Mouse (Mus musculus): ENCODE data around the gene Hmgn1.
"Not testable (repeated sequence)": the region's sequence is repeated elsewhere in the genome, so short reads cannot be mapped to it uniquely, and the experiment has no call there.

The Hmgn1 gene

DNA sequence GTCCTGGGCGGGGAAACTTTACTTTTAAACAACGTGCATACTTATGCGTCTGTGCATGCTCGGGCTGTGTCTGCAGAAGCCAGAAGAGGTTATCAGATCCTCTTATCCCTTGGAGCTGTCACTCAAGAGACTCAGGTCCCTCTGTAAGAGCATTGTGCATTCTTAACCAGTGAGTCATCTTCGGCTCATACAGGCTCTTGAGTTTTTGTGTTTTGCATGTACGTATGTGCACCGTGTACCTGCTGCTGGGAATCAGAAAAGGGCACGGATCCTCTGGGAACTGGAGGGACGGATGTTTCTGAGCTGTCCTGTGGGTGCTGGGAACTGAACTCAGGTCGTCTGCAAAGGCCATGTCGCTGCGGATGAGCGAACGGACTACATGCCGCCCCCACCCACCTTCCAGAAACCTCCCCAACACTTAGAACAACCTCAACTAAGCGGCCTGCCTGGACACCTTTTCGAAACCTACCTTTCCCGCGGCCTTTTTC lies 801 bp downstream of the Hmgn1 start:
- DNase-seq (ENCODE audit: low read depth) = no peak

DNA sequence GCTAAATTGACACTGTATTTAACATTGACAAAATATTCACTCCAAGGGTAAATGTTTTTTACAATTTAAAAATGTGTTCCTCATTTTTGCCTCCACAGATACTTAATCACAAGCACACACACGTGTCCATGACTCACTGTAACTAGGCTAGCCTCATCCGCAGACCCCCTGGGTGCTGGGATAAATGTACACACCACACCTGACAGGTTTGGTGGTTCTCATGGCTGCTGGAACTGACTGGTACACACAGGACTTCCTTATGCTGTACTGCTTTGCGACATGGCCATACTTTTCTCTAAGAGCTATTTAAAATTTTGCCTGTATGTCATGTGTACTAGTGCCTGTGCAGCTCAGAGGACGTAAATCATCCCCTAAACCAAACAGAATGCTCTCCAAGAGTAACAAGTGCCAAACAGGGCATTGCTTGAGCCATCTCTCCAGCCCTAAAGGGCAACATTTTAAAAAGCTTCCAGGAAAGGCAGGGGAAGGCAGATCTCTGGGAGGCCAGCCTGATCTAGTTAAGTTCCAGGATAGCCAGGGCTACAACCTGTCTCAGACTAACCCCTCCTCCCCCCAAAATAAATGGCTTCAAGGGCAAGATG lies 7.4 kb downstream of the Hmgn1 start:
- DNase-seq (ENCODE audit: low read depth) = no peak

DNA sequence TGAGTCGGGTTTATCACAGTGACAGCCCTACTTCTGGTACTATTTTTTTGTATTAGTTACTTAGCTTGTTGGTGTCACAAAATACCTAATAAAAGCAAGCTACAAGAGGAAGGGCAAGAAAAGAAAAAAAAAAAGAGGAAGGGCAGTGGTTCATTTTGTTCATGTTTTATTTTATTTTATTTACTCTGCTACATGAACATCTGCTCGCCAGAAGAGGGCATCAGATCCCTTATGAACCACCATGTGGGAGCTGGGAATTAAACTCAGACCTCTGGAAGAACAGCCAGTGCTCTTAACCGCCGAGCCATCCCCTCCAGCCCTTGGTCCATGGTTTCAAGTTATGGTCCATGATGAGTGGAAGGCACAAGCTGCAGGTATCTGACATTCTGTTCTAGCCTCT lies 12.8 kb downstream of the Hmgn1 start:
- no peak for DNase-seq (ENCODE audit: low read depth)

DNA sequence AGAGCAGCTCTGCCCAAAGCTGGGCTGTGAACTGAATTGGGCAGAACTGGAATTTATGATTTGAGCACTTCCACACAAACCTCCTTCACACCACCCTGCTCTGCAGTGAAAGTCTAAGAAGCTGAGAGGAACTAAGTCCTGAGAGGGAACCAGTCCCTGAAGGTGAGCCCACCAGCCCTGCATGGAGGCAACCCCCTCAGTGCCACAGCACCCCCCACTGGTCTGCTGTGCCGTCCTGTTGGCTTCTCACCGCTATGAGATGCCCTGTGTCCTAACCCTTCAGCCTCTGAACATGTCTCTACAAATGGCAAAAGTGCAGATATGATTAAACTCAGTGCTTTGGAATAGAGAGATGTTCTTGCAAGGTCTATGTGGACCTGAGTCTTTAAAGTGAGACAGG lies 14.8 kb downstream of the Hmgn1 start:
- no peak for DNase-seq (ENCODE audit: low read depth)

DNA sequence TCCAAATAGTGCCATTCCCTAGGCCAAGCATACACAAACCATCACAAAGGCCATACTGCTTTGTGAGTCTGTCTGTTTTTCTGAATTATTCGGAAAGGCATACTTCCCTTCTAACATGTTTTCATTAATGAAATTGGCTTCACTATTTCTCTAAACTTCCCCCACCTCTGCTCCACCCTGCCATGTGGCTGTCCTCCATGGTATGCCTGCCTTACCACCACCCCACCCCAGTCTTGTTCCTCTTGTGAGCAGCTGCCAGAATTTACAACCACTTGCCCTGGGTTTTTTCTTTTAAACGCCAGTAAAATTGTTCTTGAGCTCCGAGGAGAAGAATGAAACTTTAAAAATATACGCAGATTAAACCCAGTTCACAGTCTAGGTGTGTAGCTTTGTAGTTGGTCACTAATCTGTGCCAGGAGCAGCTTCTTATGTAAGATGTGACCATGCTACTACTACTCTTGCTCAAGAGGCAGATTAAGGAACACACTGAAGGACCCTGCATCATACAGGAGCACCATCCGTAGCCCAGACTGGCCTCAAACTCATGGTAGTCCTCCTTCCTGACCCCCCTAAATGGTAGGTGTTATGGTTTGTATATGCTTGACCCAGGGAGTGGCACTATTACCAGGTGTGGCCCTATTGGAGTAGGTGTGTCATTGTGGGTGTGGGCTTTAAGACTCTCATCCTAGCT lies 16.7 kb downstream of the Hmgn1 start:
- DNase-seq (ENCODE audit: low read depth) = no peak

DNA sequence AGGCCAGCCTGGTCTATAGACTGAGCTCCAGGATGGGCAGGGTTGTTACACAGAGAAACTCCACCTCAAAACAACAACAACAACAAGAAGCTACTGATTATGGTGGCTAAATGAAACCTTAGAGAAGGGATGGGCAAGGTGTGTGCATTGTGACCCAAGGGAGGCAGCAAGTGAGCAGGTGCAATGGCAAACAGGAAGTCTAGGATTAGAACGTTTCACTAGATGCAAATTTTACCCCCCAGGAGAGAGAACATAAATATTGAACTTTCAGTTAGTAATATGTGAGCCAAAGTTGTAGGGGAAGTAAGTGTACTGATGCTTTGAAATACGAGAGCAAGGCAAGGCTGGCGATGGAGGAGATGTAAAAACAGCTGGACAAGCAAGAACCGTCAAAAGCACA lies 17.9 kb downstream of the Hmgn1 start:
- DNase-seq (ENCODE audit: low read depth) = no peak

DNA sequence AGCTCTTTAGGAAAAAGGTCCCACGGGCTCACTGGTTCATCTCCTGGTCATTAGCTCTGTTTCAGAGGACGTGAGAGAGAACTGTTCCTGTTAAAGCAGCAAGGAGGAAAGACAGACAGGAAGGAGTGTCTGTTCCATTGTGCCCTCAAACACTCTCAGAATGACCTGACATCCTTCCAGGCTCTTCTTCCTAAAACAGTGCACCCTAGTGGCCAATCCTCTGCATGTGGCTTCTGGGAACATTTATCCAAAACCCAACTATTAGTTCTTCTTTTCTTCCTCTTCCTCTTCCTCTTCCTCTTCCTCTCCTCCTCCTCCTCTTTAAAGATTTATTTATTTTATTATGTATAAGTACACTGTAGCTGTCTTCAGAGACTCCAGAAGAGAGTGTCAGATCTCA lies 24.5 kb downstream of the Hmgn1 start:
- no peak for DNase-seq (ENCODE audit: low read depth)

DNA sequence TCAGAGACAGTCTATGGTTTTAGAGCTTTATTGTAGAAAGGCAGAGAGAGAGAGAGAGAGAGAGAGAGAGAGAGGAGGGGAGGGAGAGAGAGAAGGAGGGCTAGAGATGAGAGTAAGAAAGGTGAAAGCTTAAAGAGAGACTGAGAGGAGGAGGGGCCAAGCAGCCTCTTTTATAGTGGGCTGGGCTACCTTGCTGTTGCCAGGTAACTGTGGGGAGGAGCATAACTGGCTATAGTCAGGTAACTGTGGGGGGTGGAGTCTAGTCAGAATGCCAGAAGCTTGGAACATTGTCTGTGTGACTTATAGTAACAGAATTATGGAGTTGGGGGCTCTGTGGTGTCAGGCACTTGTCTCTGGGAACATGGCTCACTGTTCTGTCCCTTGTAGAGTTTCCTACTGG lies 29.7 kb downstream of the Hmgn1 start:
- not testable (repeated sequence) for DNase-seq (ENCODE audit: low read depth)

DNA sequence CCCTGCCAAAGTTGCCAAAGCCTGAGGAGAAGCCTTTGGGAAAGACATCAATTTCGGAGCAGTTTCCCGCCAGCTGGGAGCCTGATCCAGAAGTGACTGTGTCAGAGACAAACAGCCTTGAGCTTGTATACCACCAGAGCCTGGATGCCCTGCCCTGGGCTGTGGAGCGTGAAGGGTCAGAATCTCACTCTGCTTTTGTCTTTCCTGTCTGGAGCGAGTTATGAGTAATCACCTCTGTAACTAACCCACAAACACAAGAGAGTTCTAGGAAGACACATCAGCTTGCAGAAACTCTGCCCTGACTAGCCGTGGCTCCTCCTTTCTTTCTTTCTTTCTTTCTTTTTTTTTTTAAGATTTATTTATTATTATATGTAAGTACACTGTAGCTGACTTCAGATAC lies 31.6 kb downstream of the Hmgn1 start:
- DNase-seq (ENCODE audit: low read depth) = no peak

DNA sequence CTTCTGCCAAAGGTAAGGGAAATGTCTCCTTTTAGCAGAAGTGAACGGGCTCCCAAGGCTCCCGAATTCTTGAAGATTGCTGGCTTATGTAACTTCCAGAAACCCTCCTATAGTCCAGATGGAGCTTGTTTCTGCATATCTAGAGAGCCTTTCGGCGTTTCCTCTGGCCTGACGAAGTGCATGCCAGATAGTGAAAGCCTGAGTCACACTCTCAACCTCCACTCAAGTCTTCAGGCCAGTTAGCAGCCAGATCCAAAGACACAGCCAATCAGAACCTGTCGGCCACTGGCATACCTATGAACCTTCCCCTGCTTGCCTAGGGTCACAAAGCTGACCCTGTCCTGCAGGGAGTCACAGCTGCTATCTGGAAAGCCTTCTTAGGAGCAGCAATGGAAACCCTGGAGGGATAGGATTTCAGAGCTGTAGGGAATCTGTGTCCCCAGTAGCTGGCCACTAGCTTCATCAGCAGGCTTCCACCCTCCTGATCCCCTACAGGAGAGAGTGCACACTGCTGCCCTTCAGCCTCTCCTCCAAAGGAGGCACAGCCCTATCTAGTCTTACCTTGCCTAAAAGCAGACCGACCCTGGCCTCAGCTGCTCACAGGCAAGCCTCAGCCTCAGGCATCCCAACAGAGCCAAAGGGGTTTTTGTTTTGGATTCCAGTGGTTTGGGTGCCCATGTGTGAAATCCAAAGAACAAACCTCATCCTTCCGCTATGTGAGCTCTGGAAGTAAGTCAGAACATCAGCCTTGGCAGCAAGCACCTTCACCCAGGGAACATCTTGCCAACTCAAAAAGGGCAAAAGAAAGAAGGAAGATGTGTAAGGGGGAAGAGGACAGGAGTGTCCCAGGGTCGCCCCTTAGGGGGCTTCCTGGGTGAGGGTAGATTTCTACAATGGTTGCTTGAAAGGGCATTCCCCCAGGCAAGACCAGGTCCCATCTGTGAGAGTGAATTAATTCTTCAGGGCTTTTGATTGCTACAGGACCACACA lies 35.7 kb downstream of the Hmgn1 start:
- peak; percentile 70 for DNase-seq (ENCODE audit: low read depth)

DNA sequence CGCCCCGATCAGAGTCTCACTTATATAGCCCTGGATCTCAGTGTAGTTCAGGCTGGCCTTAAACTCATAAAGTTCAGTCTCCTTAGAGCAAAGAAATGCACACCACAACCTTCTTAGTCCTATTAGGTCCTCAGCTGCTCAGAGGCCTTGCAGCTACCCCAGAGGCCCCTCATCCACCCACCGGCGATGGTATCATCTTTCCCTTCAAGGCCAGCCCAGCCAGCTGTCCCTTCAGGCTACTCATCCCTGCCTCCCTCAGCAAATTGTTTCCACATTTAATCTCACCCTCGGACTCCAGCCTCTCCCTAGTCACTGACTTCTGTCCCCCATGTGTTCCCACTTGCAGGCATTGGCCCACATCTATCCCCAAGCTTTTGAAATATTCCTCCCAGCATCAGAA lies 39.4 kb downstream of the Hmgn1 start:
- DNase-seq (ENCODE audit: low read depth) = no peak

DNA sequence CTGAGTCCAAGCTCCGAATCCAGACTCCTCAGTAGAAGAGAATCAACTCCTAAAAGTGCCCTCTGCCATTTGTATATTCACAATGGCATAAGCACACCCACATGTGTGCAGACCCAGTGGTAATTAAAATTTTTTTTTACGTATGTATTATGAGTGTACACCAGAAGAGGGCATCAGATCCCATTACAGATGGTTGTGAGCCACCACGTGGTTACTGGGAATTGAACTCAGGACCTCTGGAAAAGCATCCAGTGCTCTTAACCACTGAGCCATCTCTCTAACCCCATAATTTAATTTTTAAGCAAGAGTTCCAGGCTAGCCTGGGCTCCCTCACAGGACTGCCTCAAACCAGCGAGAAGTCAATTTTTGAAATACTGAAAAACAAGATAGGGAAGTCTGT lies 40.1 kb downstream of the Hmgn1 start:
- no peak for DNase-seq (ENCODE audit: low read depth)

DNA sequence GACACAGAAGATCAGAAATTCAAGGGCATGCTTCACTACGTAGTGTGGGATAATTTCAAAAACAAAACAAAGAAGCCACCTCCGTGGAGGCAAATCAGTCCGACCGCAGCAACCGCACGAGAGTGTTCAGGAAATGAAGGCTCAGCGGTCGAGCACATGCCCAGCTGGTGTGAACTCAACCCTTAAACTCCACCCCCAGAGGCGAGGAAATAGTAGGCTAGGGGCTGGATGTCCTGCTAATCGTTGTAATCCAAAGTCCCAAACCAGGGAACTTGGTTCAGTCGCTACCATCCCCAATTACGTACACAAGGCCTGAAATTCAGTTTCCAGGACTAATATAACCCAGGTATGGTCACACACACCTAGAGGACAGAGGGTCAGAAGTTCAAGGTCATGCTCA lies 40.5 kb downstream of the Hmgn1 start:
- DNase-seq (ENCODE audit: low read depth) = no peak

DNA sequence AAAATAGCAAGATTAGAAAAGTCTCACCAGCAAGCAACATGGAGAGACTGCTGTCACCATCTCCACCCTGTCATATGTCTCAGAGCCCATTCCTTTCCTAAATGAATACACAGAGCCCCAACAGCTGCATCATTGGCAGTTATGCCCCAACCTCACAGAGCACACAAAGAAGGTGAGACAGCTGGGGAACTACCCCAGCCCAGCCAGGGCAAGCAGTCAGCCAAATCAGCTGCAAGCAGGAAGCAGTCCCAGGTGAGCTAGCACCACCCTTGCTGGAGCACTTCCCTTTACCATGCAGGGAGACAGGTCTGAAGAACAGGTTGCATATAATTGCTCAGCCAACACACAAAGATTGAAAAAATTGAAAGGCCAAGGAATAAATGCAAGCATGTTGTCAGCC lies 41.9 kb downstream of the Hmgn1 start:
- no peak for DNase-seq (ENCODE audit: low read depth)

DNA sequence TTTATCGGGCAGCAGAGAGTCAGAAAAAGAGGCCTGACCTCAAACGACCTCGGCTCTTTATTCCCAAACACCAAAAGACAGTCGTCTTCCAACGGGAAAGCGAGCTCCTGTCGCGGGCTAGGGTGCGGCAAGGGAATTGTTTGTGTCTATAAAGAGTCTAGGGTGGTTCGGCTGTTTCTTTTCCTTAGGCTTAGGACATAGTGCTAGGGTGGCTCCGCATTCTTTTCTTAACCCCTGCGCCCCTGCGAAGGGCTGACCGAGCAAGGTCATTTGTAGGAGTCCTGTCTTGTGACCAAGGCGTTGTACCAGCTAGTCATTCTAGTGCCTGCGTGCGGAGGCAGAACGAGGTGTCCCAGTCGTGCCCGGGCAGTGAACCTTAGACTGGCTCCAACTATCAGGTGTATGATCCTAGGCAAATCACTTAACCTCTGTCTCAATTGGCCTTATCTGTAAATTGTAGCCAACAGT lies 44.3 kb downstream of the Hmgn1 start:
- no peak for DNase-seq (ENCODE audit: low read depth)

DNA sequence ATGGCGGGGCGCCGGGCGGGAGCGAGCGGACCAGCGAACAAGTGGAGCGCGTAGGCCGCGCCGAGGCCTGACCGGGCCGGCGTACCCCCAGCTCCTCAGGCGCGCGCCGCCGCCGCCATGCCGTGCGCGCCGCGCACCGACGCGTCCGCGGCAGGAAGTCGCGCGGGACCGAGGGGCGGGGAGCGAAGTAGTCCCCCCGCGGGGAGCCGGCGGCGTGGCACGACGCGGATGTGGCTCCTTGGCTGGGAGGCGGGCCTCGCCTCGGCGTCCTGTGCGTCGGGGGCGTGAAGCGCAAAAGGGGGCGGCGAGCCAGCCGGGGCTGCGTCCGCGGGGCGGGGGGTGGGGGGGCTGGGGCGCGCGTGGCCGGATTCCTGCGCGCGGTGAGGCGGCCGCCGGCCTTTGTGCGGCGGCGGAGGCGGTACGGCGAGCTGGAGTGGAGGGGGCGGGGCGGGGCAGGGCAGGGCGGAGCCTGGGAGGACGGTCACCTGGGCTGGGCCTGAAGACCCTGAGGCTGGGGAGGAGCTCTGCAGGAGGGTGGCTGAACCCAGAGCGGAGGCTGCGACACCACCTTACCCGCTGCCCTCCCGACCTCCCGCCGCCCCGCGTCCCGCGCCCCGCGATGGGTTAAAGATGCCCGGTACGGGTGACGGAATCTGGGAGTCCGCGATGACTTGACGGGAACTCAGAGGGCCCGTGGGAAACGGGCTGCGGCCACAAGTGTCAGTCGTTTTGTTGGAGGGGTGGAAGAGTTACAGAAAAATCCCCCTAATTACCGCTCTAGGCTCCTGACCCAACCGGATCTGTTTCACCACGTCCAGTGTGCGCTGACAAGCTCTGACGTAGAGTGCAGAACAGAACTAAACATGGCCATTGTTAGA lies 45.0 kb downstream of the Hmgn1 start, which contains the start of gene Brwd1:
Gene Brwd1, minus strand, starts transcription at position 226 of the 878 bp plus-strand sequence.
- peak; percentile 54 for DNase-seq (ENCODE audit: low read depth)

DNA sequence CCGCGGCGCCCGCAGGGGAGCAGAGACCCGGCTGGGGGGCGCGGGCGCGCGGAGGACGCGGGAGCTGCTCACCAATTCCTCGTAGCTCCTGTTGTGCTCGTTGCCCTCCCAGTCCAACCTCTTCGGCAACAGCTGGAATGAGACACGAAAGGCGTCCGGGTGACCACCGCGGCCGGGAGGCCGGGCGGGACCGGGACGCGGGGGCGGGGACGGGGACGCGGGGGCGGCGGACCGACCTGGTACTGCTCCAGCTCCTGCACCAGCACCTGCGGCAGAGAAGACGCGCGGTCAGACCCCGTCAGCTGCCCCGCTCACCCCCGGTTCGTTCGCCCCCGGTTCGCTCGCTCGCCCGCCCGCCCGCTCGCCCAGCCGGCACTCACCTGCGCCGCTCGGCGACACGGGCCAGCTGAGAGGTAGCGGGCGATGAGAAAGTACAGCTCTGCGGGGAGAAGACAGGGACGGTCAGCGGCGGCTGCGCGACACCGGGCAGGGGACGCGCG lies 45.7 kb downstream of the Hmgn1 start:
- DNase-seq (ENCODE audit: low read depth) = no peak

DNA sequence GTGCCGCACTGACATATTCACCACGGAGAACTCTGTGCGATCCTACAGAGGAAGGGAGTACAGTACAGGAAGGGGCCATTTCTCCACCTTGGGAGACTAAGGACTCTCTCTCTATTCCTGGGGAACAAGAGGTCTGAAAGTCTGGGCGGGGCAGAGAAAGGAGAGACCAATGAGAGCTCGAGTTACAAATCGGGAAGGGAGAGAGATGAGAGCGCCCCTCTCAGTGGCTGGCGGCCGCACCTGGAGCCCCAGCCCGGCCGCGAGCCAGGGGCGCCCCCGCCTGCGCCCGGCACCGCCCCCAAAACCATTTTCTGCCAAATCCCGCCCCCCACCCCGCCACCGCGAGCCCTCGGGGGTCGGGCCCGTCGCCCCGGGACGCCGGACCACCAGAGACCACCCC lies 46.2 kb downstream of the Hmgn1 start:
- peak; percentile 65 for DNase-seq (ENCODE audit: low read depth)

DNA sequence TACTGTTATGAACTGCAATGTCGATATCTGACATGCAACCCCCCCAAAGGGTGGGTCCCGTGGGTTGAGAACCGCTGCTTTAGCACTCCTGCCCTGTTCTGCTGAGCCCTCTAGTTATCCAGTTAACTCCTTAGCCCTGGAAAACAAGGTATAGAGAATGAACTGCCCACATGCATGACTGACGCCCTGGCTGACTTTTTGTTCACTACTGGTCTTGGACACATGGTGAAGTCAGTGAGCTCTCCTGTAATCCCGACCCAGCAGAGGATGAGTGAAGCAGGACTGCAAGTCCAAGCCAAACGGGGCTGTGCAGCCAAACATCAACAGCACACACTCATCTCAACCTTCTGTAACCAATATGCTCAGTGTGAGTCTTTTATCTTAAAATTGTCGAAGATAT lies 47.0 kb downstream of the Hmgn1 start:
- no peak for DNase-seq (ENCODE audit: low read depth)

All from fibroblast of lung, adult 2 months (primary cell).